Mouse (Mus musculus) cerebellum, adult 8-10 months (tissue): ENCODE results near the gene Zpr1.
A peak's percentile ranks its signal among the peaks of the same experiment; 100 is the strongest.
"Not testable (repeated sequence)": the region's sequence is repeated elsewhere in the genome, so short reads cannot be mapped to it uniquely, and the experiment has no call there.

Source experiments
- DNase-seq: peaks from one replicate; pipeline ENCODE4 v3.0.0; 2022

Gene Zpr1

GRCm38 (mm10) chr9:46268343-46268873 lies 4.5 kb upstream of the Zpr1 start, which contains the start of gene Apoa5:
TSS of gene Apoa5 (plus strand) at chr9:46268633.
- no peak for DNase-seq

GRCm38 (mm10) chr9:46269125-46269524 lies 3.7 kb upstream of the Zpr1 start:
- no peak for DNase-seq

GRCm38 (mm10) chr9:46270782-46271181 lies 2.1 kb upstream of the Zpr1 start:
- DNase-seq: no peak

DNA sequence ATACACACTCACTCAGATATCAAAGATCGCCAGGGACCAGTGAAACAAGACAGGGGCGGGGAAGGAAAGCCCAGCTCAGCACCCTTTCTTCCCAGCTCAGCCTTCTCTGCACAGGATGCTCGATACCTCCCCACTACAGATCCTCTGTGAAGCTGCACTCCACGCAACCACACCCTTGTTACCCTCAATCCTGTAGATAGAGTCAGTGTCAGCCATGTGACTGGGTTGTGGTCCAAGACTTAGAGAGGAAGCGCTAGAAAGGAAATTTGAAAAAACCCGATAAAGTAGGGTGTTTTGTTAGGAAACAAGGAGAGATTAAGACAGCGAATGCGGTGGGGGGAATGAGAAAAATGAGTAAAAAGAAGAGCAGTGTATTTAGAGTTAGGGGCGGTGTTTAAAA lies 794 bp upstream of the Zpr1 start:
- no peak for DNase-seq

- no peak for DNase-seq
These were observed 1.6 kb downstream of the Zpr1 start for GRCm38 (mm10) chr9:46274494-46274893.

DNA sequence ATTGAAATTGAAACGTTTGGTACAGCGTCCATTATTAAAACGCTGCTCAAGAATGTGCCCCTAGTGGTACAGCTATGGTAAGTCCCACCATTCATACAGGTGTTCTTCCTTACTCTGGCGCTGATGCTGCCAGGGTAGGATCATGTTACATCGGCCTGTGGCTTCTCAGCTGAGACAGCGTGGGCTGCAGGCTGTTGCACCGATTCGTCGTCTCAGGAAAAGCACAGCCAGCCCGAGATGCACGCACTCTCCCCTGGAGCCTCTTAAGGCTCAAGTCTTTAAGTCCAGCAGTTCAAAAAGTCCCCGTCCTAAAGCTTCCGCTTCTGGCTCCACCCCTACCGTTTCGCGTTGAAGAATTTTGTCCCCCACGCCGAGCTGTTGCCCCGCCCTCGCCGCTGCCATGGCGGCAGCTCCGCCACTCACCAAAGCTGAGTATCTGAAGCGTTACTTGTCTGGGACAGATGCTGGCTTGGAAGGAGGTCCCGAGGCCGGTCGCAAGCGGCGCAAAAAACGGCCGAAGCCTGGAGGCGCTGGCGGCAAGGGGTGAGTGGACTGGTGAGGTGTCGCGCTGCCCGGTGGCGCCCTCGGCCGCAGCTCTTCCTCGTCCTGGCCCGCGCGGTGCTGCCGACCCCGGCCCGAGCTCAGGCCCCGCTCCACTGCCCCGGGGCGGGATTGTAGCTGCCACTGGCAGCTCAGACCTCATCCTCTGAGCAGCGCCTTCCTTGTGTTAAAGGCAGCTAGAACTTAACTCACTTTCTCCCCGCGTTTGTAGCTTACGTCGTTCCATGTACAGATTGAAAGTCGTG lies 10.0 kb downstream of the Zpr1 start, which contains the start of gene Bud13:
Bud13 (plus strand) TSS at position 378 of the 806 bp plus-strand sequence.
- peak; percentile 93 for DNase-seq

DNA sequence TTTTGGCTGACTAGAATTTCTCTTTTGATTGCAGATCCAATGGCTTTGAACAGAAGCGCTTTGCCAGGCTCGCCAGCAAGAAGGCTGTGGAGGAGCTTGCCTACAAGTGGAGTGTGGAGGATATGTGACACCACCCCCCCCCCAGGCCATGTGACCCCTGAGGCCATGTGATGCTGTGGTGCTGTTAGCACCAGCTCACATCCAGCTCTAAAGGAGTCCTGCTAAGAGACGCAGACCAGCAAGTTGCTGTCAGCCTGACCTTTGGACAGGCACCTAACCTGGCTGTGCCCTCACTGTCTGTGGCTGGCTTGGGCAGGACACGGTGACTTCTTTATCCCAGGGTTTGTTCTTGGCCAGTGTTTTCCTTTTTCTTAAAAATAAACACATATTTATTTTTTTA lies 25.5 kb downstream of the Zpr1 start:
- no peak for DNase-seq

DNA sequence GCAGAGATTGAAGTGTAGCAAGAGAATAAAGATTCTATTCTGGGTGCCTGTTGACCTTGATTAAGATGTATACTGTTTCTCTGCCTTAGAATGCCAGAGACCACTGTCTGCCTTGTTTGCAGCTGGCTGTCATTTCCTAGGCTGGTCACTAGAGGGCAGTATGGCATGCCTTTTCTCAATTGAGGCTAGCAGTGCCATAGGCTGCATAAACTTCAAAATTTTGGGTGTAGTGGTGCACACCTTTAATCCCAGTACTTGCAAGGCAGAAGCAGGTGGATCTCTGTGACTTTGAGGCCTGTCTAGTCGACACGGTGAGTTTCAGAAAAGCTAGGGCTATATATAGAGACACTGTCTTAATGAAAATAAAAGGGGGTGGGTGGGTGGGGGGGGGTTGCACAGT lies 29.3 kb downstream of the Zpr1 start:
- peak; percentile 53 for DNase-seq

DNA sequence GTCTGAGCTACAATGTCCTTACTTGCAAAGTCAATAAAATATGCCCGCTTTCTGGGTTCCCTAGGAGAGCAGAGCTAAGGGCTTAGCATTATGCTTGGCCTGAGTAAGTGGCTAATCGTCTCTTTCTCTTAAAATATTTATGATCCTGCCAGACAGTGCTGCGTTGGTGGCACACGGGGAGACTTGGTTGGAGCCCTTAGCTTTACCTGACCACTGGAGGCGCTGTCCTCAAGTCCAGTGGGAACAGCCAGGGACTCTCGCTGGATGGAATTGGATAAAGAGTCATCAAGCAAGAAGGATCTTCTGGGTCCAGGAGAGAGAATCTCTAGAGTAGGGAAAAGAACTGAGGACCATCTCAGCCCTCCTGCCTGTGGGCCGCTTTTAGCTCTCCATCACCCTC lies 36.3 kb downstream of the Zpr1 start:
- no peak for DNase-seq

DNA sequence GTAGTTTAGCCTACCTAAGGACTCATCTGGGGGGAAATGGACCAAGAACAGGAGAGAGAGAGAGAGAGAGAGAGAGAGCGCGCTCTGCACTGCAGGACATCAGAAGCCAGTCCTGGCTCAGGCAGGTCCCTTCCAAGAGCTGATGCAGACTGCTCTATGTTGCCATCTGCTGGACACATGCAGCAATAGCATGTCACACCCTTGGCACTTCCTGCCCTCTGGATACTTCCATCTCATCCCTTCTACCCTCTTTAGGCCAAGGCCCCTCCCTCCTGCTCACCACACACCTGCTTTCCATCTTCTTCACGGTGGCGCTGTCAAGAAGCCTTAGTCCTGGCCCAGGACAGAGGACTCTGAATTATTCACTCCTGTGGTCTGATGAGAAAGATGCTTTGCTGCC lies 41.6 kb downstream of the Zpr1 start:
- DNase-seq: peak; percentile 76

DNA sequence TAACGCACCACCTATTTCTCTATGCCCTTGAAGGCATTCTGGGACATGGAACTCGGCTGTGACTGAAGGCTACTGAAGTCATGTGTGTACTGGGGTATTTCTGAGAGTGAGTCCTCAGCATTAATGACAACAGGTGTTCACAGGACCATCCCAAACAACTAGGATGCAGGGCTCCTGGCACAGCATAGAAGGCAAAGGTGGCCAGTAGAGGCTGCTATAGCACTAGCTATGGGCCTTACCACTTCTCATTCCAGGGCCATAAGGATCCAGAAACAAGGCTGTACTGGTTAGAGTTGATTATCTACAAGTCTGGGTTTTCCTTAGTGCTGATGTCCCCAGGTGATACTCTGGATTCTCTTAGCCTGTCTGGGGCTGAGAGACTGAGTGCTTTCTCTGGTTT lies 42.1 kb downstream of the Zpr1 start:
- DNase-seq: no peak

GRCm38 (mm10) chr9:46315807-46316365 lies 43.0 kb downstream of the Zpr1 start:
- DNase-seq: no peak

DNA sequence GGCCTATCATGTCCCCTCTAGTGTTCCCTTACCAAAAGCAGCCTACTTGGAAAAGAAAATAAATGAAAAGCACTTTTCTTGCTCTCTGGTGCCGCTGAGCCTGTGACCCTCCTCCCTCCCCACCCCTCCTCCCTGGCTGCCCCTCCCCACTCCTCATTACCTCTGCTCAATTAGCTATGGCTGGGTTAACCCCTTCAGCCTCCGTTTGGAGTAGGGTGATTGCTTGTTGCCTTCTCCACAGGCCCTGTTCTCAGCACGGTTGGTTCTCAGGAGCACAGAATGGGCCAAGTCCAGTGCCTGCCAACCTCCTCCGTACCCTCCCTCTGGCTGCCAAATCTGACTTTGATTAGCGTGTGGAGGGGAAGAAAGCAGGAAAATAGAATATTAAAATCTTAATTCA lies 43.5 kb downstream of the Zpr1 start:
- no peak for DNase-seq

DNA sequence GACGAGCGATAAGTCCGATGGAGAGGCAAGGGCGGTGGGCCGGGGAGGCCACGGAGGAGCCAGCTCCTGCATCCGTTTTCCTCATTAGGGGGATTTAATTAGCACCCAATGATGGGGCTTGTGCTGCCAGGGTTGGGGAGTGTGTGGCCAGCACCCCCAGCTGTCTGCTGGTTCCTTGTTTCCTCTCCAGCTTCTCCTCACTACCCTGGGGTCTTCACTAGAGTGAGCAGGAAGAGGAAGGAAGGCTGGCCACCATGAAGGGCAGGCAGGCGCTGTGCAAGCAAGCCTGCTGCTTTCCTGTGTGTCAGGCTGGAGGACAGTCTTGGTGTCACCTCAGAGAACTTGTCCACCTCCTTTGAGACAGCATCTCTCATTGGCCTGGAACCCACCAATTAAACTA lies 44.0 kb downstream of the Zpr1 start:
- no peak for DNase-seq

GRCm38 (mm10) chr9:46317957-46318356 lies 45.1 kb downstream of the Zpr1 start:
- DNase-seq: no peak

DNA sequence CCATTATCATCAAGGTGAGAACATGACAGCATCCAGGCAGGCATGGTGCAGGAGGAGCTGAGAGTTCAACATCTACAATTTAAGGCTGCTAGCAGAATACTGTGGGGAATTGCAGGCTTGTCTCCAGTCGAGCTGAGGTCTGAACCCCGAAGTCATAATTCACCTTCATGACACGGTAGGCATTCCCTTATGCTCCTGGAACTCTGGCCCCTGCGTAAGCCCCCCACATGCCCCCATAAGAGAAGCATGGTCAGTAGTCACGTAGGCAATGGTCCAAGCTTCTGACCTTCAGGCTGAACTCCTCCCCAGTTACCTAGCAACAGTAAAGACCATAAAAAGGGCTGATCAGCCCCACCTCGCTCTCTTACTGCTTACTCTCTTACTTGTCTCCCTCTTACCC lies 47.0 kb downstream of the Zpr1 start, which contains the start of gene 4931429L15Rik:
4931429L15Rik (minus strand) TSS at position 101 of the 400 bp plus-strand sequence.
- not testable (repeated sequence) for DNase-seq

- no peak for DNase-seq
These were observed 47.6 kb downstream of the Zpr1 start for GRCm38 (mm10) chr9:46320461-46320860.

DNA sequence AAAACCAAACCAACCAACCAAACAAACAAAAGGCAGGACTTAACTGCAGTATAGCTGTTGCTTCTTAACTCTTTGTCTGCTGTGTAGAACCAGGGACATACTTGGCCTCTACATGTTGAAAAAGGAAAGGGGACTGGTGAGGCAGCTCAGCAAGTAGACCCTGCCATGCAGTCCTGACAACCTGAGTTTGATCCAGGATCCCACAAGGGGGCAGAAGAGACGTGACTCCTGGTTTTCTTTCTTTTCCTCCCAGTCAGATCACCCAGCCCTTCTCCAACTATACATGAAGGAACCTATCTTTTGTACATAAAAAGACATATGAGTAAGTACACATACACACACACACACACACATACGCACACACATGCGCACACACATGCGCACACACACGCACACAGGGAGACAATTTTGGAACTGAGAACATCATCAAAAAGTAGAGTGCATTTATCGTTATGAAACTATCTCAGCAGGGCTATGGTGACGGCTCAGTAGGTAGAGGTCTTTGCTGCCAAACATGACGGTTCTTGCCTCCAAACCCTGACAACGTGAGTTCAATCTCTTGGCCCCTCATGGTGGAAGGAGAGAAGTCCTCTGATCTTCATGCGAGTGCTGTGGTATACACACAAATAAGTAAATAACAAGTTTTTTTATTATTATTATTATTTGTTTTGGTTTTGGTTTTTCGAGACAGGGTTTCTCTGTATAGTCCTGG lies 54.0 kb downstream of the Zpr1 start:
- DNase-seq: no peak

GRCm38 (mm10) chr9:46327706-46328571 lies 55.1 kb downstream of the Zpr1 start:
- DNase-seq: no peak

DNA sequence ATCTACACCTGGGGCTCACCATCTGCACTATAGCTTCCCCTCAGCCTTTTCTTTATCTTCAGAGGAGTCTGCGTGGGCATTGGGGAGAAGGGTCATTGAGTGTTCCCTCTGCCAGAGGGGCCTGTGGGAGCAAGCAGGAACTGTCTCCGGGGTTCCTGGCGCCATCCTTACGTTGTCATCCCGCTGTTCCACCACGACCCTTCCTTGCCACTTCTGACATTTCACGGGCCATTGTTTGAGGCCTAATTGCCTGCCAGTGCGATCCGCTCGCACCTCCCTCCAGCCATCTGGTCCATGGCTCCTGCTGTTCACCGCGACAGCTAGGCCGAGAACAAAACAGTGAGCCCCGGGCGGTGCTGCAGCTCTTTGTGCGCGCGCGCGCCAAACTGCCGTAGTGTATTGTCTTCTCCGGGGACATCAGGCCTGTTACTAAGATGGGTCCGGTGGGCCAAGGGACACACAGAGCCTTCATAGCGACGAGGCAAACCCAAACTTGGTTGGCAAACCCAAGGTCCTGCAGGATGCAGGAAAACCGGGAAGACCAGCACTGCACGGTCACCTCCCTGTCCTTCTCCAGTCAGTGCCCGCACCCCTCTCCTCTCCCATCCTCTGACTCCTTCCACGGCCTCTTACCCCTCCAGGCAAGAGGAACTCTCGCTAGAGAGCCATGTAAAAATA lies 55.8 kb downstream of the Zpr1 start:
- DNase-seq: peak; percentile 88

- DNase-seq: no peak
These were observed 56.4 kb downstream of the Zpr1 start for GRCm38 (mm10) chr9:46329250-46329648.
